Mouse (Mus musculus): ENCODE measurements around the gene Igsf21. TPM values are rescaled to one million over a fixed set of nuclear protein-coding genes. Genes with fewer than 3 reads are reported as not detected.
A peak's percentile ranks its signal among the peaks of the same experiment; 100 is the strongest.

Igsf21 gene
- total RNA-seq, 2 experiments from 2014 or later = 80.4 to 103 TPM

DNA sequence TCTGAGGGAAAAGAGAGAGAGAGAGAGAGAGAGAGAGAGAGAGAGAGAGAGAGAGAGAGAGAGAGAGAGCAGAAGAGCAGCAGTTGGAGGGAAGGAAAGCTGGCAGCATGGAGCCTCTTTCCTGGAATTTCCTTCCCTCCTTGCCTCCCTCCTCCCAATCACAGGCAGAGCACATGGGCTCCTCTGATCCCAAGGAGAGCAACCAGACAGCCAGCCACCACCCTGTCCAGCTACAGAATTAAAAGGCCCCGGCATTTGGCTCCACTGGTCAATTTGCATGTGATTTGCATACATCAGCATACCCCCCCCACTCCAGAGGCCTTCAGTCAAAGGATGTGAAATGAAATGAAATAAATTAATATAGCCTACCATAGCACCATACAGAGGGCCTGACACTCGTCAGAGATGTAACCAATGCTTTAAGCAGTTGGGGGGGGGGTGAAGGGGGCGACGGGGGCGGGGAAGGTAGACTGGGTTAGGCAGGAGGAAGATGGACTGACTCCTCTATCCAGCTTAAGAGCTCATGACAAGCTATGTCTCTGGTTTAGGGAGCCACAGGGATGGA is 91.6 kb downstream of the Igsf21 start:
- DNase-seq (ENCODE audit: low spot score in 2 of 2) = no peak
- intact Hi-C loops (cut with DNase I) = no loop called here

GRCm38 (mm10) chr4:140154484-140154883 is 92.1 kb downstream of the Igsf21 start:
- intact Hi-C loops (cut with DNase I) = no loop called here
- no peak for DNase-seq (ENCODE audit: low spot score in 2 of 2)

DNA sequence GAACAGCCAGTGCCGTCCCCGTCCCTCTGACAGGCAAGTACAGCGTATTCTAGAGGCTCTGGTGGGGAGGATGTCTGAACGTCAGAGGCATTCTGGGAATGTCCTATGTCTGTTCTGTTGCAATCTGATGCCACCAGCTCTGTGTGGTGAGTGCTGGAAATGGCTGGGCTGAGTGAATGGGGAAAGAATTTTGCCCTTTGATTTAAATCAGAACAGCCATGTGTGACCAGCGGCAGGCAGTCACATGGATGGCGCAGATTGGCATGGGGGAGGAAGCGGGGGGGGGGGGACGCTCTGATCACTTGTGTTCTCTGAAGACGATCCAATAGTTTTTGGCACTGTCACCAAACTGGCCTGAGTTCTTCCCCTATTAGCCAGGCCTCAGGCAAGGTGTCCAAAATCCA is 92.9 kb downstream of the Igsf21 start:
- intact Hi-C loops (cut with DNase I) = no loop called here
- DNase-seq (ENCODE audit: low spot score in 2 of 2) = no peak

GRCm38 (mm10) chr4:140153101-140153500 is 93.5 kb downstream of the Igsf21 start:
- DNase-seq (ENCODE audit: low spot score in 2 of 2) = peak; percentile 34 to 36

GRCm38 (mm10) chr4:140149706-140150105 is 96.9 kb downstream of the Igsf21 start:
- DNase-seq (ENCODE audit: low spot score in 2 of 2) = no peak
- intact Hi-C loops (cut with DNase I) = no loop called here

More at GRCm38 (mm10) chr4:140153101-140153500, 93.5 kb downstream of the Igsf21 start:
- intact Hi-C loops (cut with DNase I) = no loop called here

GRCm38 (mm10) chr4:140147857-140148695 is 98.5 kb downstream of the Igsf21 start:
- DNase-seq (ENCODE audit: low spot score in 2 of 2) = peak; percentile 43 to 53
- intact Hi-C loops (cut with DNase I) = no loop called here

DNA sequence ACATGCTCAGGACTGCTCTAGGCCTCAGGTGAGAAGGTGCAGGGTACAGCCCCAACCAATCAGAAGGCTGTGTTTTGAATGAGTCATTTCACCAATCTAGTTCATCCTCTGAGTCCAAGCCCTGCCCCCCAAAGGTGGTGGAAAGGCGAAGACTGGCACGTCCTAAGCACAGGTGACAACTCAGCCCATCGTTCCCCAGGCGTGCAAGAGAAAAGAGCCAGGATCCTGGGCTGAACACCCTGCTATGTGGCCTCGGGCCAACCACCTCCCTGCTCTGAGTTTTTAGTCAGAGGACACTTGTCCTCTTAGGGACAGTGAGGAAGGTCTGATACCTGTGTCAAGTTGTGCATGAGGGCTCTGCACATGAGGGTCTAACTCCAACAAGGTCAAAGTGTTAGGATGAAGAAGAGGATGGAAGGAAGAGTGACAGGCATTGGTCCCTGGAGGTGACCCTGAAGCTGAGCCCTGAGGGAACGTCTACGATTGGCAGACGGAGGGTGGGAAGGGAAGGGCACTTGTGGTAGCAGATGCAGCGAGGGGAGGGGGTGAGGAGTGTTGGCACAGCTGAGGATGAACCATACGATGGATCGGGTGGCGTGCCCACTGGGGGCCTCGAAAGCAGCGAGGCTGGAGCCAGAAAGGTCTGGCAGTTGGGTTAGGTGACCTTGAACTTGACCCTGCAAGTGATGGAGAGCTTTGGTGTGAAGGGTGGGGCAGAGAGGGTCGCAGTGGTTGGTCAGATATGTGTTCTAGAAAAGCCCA is 99.3 kb downstream of the Igsf21 start:
- DNase-seq (ENCODE audit: low spot score in 2 of 2) = no peak
- intact Hi-C loops (cut with DNase I) = no loop called here

GRCm38 (mm10) chr4:140143884-140144525 is 102.6 kb downstream of the Igsf21 start:
- intact Hi-C loops (cut with DNase I) = loop anchor here (5.0 kb wide), 2 partner anchors 103 to 267 kb away; partner anchors contain the start of gene Igsf21
- peak in 1 of 2 experiments; percentile 23 for DNase-seq (ENCODE audit: low spot score in 2 of 2)

- intact Hi-C loops (cut with DNase I) = loop anchor here (5.0 kb wide), 2 partner anchors 104 to 266 kb away; partner anchors contain the start of gene Igsf21
- DNase-seq (ENCODE audit: low spot score in 2 of 2) = no peak
Observed at GRCm38 (mm10) chr4:140143178-140143577, 103.4 kb downstream of the Igsf21 start.

GRCm38 (mm10) chr4:140140485-140140884 is 106.1 kb downstream of the Igsf21 start:
- DNase-seq (ENCODE audit: low spot score in 2 of 2) = no peak
- intact Hi-C loops (cut with DNase I) = loop anchor here (5.0 kb wide), 2 partner anchors 107 to 263 kb away; partner anchors contain the start of gene Igsf21

- no peak for DNase-seq (ENCODE audit: low spot score in 2 of 2)
- intact Hi-C loops (cut with DNase I) = no loop called here
Observed at GRCm38 (mm10) chr4:140138846-140139245, 107.7 kb downstream of the Igsf21 start.

DNA sequence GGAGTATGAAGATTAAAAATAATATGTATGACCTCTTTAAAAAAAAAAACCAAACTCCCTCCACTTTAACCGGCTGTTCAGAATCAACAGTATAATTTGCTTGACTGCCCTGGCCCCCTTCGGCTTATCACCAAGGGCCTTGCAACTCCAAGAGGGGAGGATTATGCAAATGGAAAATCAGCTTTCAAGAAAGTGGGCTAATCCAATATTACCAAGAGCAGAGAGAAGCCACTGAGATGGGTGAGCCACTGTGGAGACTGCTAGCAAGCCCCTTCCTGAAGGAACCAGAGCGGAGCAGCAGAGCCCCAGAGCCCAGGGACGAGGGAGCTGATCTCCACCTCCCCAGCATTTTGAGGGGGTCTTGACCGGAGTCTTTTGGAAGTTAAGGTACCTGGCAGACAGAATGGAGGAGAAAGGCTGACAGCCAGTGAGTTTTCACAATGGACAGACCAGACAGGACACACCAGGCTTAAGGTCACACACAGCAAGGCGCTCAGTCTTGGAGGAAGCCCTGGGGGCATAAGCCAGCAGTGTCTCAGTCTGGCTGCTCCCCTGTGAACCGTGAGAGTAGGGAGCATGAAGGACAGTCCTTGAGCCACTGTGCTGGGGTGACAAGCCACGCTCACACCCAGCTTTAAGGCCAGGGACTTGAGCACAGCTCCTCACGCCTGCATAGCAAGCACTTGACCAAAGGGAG is 114.8 kb downstream of the Igsf21 start:
- DNase-seq (ENCODE audit: low spot score in 2 of 2) = no peak
- intact Hi-C loops (cut with DNase I) = no loop called here

- no peak for DNase-seq (ENCODE audit: low spot score in 2 of 2)
- intact Hi-C loops (cut with DNase I) = no loop called here
Observed at GRCm38 (mm10) chr4:140131201-140131600, 115.4 kb downstream of the Igsf21 start.

DNA sequence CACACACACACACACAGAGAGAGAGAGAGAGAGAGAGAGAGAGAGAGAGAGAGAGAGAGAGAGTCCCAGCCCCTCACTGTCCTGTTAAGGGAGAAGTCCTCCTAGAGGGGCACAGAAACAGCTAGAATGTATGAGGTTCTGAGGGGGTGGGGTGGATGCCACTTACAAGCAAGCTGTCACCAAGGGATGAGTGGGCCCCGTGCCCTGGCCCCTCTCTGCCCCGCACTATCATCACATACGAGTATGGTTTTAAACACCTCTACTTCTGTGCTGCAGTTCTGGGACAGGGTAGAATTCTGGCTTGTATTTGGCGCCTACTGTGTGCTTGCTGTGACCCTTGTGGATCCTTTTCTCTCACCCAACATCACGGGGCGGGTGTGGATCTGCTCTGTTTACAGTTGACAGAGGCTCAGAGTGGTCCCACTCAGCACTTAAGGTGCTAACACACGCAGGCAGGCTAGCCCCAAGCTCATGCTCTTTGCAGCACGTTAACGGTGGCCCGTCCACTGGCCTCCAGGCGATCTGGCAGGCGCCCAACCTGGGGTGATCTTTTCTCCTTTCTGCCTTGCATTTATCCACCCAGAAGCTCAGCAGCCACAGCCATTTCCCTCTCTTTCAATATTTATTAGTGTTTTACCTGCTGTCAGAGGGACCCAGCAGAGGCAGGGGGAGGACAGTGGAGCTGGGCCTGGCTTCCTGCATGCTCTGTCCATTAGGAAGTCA is 116.9 kb downstream of the Igsf21 start:
- no peak for DNase-seq (ENCODE audit: low spot score in 2 of 2)
- intact Hi-C loops (cut with DNase I) = no loop called here

- no peak for DNase-seq (ENCODE audit: low spot score in 2 of 2)
- intact Hi-C loops (cut with DNase I) = no loop called here
Observed at GRCm38 (mm10) chr4:140128116-140128515, 118.5 kb downstream of the Igsf21 start.

DNA sequence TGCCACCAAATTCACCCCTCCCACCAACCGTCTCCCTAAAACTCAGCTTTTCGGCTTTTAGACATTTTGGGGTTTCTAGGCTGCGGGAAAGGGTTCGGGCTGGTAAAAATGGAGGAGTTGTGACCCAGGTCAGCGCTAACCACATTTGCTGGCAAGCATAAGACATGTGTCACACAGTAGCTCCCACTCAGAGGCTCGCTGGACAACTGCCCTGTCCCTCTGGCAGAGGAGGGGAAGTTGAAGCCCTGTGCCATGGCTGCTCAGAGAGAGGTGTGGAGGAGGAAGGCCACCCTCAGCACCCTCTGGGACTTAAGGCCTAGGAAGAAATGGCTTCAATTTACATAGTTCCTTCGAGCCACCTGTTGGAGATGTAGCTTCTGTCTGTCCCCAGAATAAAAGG is 120.8 kb downstream of the Igsf21 start:
- no peak for DNase-seq (ENCODE audit: low spot score in 2 of 2)
- intact Hi-C loops (cut with DNase I) = no loop called here

- no peak for DNase-seq (ENCODE audit: low spot score in 2 of 2)
- intact Hi-C loops (cut with DNase I) = no loop called here
Observed at GRCm38 (mm10) chr4:140122534-140122933, 124.0 kb downstream of the Igsf21 start.

- intact Hi-C loops (cut with DNase I) = no loop called here
- no peak for DNase-seq (ENCODE audit: low spot score in 2 of 2)
Observed at GRCm38 (mm10) chr4:140117275-140117691, 129.3 kb downstream of the Igsf21 start.
